Mouse (Mus musculus): ENCODE data around the gene Exoc4. TPM values are rescaled to one million over a fixed set of nuclear protein-coding genes. Genes with fewer than 3 reads are reported as not detected.

The Exoc4 gene
- total RNA-seq, 2 experiments from 2014 or later: 37.1 to 39.4 TPM

DNA sequence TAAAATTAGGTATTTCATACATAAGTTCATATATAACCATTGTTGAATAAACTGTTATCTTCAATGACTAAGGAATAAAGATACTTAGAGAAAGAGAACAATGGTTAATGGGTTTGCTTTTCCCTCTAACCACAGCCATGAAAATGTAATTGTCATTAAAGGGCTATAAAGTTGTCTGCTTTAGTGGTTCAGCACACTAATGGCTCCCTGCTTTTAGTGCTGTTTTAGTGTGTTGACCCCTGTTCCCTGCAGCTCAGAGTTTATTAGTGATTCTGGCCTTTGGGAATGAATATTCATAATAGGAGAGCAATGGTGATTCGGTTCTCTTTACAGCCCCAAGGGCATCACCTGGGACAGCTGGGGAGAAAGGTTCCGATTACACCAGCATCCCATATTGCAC, 483.3 kb downstream of the Exoc4 start:
- DNase-seq: no peak
- intact Hi-C loops (cut with DNase I): no loop called here

DNA sequence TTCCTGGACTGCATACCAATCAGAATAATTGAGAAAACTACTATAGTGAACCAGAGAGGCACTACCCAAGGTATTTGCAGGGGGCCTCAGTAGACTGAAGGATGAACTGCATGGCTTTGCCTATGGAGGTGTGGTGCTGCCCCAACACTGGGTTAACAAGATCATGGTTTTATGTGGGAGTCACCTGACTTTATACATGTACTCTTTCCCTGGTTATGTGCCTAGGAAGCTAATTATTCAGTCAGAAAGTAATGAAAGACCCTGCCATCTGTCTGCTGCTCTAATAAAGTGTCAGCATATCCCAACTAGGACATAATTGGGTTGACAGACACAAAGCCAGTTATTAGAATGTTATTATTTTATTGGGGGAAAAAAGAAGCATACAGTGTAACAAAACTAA, 484.7 kb downstream of the Exoc4 start:
- DNase-seq: no peak
- intact Hi-C loops (cut with DNase I): no loop called here

DNA sequence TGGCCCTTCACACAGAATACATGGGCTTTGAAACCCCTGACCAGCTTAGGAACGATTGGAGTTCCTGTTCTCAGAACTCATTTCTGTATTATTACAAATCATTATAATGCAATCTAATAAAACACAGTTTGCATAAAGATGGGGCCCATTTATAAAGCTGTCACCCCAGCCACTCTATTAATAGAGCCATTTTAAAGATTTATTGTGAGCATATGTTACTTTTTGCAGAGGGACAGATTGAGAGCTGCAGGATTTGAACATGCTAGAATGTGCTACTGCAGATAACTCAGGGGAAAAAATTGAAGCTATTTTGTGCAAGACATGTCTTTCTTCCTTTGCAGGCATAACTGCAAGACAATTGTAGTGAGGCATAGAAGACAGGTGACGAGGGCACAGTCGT, 485.1 kb downstream of the Exoc4 start:
- DNase-seq: no peak
- intact Hi-C loops (cut with DNase I): no loop called here

DNA sequence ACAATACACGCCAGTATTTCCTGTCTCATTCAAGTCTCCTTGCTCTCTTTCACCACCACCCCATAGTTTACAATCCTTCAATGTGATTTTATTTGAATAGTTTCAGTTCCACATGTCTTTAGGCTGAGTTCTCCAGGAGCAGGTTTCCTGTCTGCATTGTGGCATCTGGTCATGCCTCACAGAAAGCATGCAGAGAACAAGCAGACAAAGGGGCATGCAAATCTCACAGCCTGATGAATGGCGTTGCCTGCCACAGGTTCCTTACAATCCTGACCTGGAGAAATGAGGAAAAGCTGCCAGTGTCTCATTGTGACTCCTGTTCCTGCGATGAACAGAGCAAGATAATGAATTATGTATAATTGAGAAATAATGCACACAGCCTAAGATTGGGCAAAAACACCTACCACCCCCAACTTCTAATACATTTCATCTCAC, 490.0 kb downstream of the Exoc4 start:
- no peak for DNase-seq
- intact Hi-C loops (cut with DNase I): no loop called here

DNA sequence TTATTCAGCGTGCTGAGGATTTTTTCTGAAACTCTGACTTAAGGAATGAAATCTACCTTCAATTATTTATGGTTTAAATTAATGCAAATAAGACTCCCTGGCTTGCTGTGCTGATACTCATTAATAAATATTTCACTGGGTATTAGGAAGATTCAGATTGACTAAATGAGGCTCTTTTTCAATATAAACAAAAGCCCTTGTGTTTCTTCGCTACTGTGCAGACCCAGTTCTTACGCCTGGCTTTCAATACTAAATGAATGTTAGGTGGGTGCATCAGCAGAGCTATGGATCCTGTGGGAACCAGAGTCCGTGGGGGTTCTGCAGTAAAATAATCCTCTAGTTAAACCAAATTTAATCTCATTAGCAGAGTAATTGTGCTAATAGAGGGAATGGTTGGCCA, 490.4 kb downstream of the Exoc4 start:
- intact Hi-C loops (cut with DNase I): no loop called here
- DNase-seq: no peak

DNA sequence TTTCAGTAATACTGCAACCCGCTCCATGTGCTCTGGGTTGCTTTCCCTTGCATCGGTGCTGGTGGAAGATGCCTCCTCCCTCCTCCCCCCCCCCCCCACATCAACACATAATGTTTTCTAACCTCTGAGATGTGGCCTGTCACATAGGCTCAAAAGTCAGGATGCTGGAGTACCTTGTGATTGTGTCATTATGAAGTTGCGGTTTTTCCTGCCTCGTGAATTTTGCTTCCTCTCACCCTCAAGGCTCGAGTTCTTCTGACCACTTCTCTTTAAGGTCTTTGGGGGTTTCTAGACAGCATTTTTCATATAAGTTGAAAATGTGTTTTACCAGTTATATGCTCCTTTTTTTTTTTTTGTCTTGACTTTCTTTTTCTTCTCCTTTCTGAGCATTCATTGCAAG, 507.1 kb downstream of the Exoc4 start:
- intact Hi-C loops (cut with DNase I): no loop called here

DNA sequence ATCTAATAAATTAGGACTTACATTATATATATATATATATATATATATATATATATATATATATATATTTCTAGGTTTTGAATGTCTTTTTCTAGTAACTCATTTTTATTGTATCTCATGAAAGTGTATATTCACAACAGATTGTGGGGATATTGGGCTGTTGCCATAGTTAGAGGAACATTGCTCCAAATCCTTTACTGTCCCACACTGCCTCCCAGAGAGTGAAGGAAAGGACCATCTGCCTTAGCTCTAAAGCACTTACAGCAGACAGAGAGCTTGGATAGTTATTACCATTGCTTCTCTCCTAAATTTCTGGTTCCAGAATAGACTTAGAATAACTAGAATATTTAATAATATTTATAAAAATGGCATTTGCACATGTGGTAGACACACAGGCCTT, 512.7 kb downstream of the Exoc4 start:
- intact Hi-C loops (cut with DNase I): no loop called here

More for the DNA sequence above, 507.1 kb downstream of the Exoc4 start:
- no peak for DNase-seq

DNA sequence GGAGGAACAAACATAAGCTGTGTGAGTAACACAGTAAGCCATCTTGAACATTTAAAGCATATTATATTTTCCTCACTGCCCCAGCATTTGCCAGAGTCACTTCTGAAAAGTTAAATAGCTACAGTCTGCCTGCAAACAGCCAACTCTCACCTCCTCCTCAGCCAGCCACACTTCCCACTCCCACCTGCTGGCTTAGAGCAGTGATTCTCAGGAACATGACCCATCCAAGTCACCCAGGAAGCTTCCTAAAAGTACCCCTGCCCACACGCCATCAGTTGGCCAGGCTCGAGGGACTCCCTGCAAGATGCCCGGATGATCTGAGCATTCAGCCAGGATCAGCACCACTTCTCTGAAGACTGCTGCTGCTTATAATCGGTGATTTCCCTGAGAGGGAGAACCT, 514.4 kb downstream of the Exoc4 start:
- no peak for DNase-seq
- intact Hi-C loops (cut with DNase I): no loop called here

More for the DNA sequence above, 512.7 kb downstream of the Exoc4 start:
- no peak for DNase-seq

DNA sequence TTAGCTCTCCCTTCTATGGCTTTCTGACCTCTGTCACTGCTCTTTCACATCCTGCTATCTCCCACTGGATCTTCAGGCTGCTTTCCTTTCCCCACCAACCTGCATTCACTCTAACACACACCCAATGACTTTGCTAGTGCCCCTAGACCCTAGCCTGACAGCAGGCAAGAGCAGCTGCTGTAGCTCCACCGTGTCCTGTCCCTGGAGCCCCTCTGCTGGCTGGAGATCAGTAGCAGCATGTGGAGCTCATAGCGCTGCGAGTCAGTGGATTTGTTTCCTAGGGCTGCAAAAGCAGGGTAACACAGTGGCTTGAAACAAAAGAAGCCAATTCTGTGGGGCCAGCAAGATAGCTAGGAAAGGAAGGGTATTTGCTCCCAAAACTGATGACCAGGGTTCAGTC, 515.1 kb downstream of the Exoc4 start:
- intact Hi-C loops (cut with DNase I): no loop called here
- peak in 1 of 2 experiments; percentile 2 for DNase-seq

DNA sequence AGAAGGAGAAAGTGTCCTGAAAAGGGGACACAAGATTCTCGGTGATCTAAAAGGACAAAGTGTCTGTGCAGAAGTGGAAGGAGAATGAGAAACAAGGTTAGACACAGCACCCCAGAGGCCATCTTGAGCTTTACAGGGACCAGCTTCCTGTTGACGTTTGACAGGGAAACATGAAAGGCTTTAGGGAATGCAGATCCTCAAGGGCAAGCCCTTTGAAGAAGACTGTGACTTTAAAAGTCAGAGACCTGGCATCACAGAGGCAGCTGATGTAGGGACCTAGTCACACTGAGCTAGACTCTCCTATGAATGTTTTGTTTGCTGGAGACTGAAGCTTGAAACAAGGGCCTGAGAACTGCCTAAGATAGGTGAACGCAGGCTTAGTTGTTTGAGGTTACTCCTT, 520.4 kb downstream of the Exoc4 start:
- no peak for DNase-seq
- intact Hi-C loops (cut with DNase I): no loop called here

DNA sequence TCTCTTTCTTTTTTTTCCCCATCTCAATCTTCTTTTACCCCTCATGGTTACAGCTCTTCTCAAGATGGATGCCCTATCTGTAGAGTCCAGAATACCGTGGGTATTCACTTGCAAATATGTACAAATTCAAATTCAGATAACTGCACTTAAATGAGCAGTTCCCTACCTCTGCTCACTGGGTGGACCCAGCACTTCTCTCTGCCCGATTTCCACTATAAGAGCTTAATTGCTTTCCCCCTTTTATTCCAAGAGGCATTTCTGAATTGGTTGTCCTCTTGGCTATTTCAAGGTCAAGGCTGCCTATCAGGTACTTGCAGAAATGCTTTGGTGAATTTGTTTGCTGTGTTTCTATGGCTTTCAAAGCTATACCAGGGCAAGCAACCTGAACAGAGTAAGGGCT, 521.1 kb downstream of the Exoc4 start:
- no peak for DNase-seq
- intact Hi-C loops (cut with DNase I): no loop called here

DNA sequence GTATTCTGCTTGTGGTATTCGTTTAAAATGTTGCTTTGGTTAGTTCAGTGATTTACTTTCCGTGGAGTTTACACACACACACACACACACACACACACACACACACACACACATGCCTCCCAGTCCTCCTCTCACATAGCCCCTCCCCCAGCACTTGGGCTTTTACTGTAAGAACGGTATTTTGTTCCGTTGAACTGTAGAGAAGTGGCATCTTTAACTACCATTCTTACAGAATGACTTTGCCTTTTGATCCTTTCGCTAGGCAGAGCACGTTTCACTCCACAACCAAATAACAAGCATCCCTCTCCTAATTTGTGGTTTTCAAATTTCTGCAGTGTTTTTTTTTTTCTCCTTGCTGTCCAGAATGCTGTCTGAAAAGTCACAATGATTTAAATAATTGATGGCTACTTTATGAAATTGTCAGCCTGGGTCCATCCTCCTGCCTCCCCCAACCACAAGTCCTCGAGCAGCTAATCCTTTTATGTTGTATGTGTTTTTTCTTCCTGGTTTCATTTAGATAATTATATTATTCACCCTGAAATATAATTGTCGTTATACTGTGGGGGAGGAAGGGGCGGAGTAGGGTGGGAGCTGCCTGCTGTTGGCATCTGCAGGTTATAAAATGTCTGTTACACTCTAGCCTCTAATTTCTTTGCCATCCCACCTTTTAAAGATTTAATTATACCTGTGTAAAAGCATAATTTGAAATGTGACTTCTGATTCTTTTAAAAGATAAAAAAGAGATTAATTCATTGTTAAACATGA, 523.8 kb downstream of the Exoc4 start:
- intact Hi-C loops (cut with DNase I): no loop called here

DNA sequence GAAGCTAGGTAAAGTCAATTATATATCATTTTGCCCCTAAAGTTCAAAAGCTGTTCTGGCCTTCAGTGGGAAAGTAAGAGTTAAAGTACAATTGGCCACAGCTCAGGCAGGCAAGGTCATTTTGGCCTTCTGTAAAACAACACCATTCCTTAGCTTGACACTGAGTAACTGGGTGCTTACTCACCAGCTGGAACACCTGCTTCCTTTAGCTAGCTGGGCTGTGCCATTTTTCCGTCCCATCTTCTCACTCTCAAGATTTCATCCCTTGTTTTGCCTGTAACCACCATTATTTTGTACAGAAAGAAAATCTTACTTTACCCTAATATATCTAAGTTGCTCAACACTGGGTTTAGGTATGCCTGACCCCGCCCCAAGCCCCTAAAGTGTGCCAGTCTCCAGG, 543.7 kb downstream of the Exoc4 start:
- intact Hi-C loops (cut with DNase I): no loop called here
- DNase-seq: no peak

More for the DNA sequence above, 523.8 kb downstream of the Exoc4 start:
- no peak for DNase-seq

DNA sequence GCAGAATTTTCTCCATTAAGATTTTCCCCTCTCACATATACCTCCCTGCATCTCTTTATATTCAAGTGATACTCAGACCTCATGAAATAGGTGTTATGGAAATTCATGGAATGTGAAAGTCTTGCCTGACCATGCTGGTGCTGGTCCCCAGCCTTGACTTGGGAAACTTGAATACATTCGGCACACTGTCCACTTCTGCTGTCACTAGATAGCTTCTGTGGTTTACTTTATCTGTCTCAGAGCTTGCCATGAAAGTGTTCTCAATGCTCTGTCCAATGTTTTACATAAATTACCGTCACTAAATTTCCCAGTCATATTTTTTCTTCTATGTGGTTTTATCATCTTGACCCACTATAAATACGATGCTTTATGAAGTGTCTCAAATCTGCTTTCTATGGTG, 552.4 kb downstream of the Exoc4 start:
- no peak for DNase-seq
- intact Hi-C loops (cut with DNase I): no loop called here

DNA sequence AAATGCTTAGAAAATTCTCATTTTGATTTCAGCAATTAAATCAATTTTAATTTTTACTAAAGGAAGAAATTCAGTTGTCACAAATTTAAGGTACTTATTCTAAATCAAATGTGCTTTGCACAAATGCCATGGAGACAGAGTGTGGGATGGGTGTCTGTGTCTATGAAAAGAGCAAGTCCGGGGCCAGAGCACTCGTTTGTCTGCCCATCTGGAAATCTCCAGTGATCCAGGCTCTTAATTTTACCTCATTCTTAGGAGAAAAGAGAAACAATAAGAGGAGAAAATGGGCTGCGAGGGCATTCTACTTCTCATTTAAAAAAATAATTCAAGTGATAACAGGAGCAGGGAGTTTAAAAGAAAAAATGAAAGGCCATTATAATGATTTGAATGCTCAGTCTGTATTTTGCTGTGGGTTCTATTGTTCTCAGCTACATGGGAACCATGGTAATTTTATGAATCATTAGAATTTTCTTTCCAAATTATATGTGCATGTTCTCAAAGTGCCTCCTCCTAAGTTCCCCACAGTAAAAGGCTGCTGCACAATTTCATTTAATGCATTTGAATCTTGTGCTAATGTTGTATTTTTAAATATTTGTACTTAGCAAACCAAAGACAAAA, 554.7 kb downstream of the Exoc4 start:
- no peak for DNase-seq
- intact Hi-C loops (cut with DNase I): no loop called here

DNA sequence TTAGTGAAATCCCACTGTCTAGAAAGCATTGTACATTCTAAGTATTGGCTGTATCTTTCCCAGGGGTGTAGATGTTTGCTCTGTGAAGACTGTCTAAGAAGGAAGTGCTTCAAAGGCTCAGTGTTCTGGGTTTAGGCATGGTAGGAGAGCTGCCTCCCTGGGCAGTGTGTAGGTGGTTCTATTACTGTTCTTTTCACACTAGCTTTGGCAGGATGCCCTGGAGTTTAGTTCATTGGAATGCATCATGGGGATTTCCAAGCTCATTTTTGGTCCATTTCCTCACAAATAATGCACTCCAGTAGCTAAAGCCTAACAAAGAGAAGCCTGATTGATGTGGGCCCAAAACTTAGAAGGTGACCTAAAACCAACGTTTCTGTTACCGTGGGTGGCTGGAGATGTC, 555.9 kb downstream of the Exoc4 start:
- intact Hi-C loops (cut with DNase I): no loop called here
- DNase-seq: peak in 1 of 2 experiments; percentile 3

DNA sequence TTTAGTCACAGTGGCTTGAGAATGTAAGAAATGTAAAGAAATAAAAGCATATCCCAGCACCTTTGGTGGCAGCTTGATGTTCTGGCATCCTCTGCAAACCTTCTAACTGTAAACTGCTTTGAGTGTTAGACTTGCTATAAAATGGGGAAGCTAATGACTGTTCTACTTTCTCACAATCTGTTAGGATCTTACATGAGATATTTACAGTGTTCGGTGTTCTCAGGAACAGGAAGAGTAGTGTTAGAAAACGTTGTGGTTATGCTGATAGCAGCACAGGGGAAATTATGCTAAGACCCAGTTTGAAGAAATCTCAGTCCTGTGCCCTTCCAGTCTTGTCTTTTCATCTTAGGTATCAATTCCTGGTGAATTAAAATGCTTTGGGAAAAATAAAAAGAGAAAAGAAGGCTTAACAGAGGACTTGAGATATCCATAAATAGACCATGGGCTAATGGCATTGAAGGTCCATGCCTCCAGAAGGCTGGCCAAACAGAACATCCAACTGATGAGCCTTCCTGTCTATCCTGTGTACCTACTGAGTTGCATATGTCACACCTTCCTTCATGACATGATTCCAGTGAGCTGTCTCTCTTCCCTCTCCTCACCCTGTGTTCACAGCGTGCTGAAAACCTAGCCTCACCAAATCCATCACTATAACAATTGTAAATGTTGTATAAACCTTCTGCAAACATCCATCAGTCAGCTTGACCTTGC, 557.3 kb downstream of the Exoc4 start:
- DNase-seq: no peak
- intact Hi-C loops (cut with DNase I): no loop called here

DNA sequence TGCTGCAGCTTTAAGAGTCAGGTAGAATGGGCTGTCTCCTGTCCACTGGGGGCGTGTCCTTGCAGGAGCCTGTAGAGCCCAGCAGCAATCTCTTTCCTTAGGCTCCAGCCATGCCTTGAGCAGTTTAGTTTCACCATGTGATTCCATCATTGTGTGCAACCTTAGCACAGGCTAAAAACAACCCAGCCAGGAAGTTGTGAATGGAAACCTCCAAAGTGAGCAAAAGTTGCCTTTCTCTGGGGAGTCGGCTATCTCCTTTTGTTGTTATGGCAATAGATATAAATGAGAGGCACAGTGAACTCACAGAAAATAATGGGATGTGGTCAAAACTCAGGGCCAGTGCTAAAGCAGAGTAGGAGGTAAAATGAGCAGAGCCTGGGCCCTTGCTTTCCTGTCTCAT, 565.5 kb downstream of the Exoc4 start:
- intact Hi-C loops (cut with DNase I): no loop called here
- no peak for DNase-seq

DNA sequence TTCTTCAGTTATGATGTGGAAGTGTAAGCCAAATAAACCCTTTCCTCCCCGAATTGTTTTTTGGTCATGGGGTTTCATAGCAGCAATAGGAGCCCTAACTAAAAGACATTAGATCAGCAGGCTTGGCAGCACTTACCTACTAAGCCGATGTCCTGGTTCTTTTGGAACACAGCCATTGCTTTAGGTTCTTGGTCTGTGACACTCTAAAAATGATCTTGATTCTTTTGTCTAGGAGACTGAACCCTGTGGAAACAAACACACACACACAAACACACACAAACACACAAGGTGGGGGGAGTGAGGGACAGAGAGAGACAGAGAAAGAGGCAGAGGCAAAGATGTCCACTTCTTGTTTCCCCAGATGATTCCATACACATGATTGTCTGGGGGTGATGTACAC, 574.3 kb downstream of the Exoc4 start:
- intact Hi-C loops (cut with DNase I): no loop called here

DNA sequence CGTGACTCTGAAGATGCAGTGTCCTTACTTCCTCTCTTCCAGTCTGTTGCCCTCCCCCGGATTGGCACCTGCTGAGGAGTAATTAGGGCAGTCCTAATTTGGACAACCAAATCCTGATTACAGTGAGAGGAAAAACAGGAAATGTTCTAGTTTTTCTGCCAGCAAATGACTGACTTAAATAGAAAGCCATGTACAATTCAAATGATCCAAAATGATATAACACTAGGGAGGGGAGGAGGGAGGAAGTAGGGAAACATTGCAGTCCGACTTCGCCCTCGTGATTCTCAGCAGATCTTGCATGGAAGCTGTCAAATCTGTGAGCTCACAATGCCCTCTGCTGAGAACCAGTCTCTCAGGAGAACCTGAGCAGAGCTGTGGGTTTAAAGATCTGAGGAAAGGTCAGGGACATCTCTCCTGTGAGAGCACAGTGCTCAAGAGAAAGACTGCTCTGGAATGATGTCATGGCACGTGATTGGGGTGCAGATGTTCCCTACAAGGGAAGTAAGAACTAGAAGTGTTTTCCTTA, 575.0 kb downstream of the Exoc4 start:
- intact Hi-C loops (cut with DNase I): no loop called here
- DNase-seq: peak; percentile 31 to 54

More for the DNA sequence above, 574.3 kb downstream of the Exoc4 start:
- no peak for DNase-seq

DNA sequence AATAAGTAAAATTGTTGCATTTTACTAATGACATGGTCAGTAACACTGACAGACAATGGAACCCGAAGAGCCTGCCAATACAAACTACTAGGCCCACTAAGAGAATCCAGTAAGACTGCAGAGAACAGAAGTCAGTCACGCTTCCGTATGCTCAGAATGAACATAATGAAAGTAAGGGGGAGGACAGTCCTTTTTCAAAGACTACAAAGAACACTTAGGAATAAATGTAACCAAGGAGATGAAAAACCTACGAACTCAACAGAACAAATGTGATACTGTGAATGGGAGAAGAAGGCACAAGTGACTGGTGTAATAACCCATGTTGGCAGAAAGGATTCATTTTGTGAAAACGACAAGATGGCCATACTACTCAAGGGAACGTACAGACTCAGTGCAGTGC, 579.6 kb downstream of the Exoc4 start:
- no peak for DNase-seq
- intact Hi-C loops (cut with DNase I): no loop called here

DNA sequence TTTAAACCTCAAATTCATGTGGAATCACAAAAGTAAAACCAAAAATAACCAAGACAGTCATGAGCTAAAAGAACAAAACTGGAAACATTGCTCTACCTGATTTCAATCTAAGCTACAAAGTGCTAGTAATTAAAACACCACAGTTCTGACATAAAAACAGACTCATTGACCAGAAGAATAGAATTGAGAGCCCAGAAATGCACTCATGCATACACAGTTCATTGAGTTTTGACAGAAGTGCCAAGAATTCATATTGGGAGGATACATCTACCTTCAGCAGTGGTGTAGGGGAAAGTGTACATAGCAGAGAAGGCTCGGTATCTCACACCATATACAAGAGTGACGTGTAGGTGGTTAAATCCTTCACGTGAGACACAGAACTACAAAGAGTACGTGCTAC, 580.4 kb downstream of the Exoc4 start:
- DNase-seq: no peak
- intact Hi-C loops (cut with DNase I): no loop called here
